Mouse (Mus musculus): Measurements from ENCODE around the gene Sin3b. TPM values are rescaled to one million over a fixed set of nuclear protein-coding genes. Genes with fewer than 3 reads are reported as not detected.

Gene Sin3b
- polyA plus RNA-seq, 1 experiment from 2014 or later = 177 TPM

Small RNA genes within 50 kb of the gene (microRNA-seq; reads per million reads assigned to microRNA genes)
- not detected for gene Gm26237

Other genes with a start within 250 kb of the Sin3b start
- gene Cherp, start 248.1 kb upstream of the Sin3b start, polyA plus RNA-seq (2016; fragmentation: Nextera tagmentation; extraction: Ambion mirVana) = 64.4 and 66.5 TPM in 2 replicates
- gene Slc35e1, start 230.7 kb upstream of the Sin3b start, polyA plus RNA-seq (2016; fragmentation: Nextera tagmentation; extraction: Ambion mirVana) = 29.4 and 33.0 TPM in 2 replicates
- gene Med26, start 175.0 kb upstream of the Sin3b start, polyA plus RNA-seq (2016; fragmentation: Nextera tagmentation; extraction: Ambion mirVana) = 22.3 and 23.4 TPM in 2 replicates
- gene Smim7, start 152.2 kb upstream of the Sin3b start, polyA plus RNA-seq (2016; fragmentation: Nextera tagmentation; extraction: Ambion mirVana) = 115 and 123 TPM in 2 replicates
- gene Tmem38a, start 151.2 kb upstream of the Sin3b start, polyA plus RNA-seq (2016; fragmentation: Nextera tagmentation; extraction: Ambion mirVana) = 16.5 and 17.1 TPM in 2 replicates
- gene Nwd1, start 76.6 kb upstream of the Sin3b start, polyA plus RNA-seq (2016; fragmentation: Nextera tagmentation; extraction: Ambion mirVana) = 0.05 and 0.13 TPM in 2 replicates
- gene F2rl3, start 38.6 kb downstream of the Sin3b start, polyA plus RNA-seq (2016; fragmentation: Nextera tagmentation; extraction: Ambion mirVana) = 1.8 and 2.2 TPM in 2 replicates

Measured in embryonic facial prominence, embryonic 12.5 days (tissue).